In genomic region chr6:112946895-112947436, GRCm38 (mm10) we compare ENCODE assay signal across 7 mouse cellular contexts. TPM values are rescaled to one million over a fixed set of nuclear protein-coding genes. Genes with fewer than 3 reads are reported as not detected.
DNase-seq lines count a peak whose midpoint lies in the region; ATAC-seq and TF ChIP-seq lines count a peak whose summit lies in the region.

Srgap3 (minus strand) TSS chr6:112947266.

- peak; percentile 82 for DNase-seq in adrenal gland, adult 8-10 months
- peak; percentile 94 for DNase-seq in embryo, embryonic 10.5 days (ENCODE audit: low spot score)
- DNase-seq in gastrocnemius, postnatal 4 days (ENCODE audit: low spot score in 2 of 2): peak; percentile 63 to 81
- peak; percentile 81 to 87 for DNase-seq in left cerebral cortex, postnatal 36 days (ENCODE audit: low spot score in 2 of 2)
- DNase-seq in midbrain, embryonic 10.5 days (ENCODE audit: low spot score): peak; percentile 86
- peak; percentile 71 for DNase-seq in right cerebral cortex, postnatal 4 days

- ATAC-seq in intestine, postnatal 0 days: peak; percentile 84

- H3K27me3 ChIP-seq in intestine, postnatal 0 days (replicated peaks; ENCODE audit: control insufficient read depth, insufficient read depth, low read length): no peaks in the 10 kb centered on the region
- H3K27me3 ChIP-seq in midbrain, embryonic 10.5 days (ENCODE audit: low read depth, poor library complexity, severe bottlenecking): no peaks in the 10 kb centered on the region

- H3K9ac ChIP-seq in intestine, postnatal 0 days (ENCODE audit: low read depth, low read length): peak within 1 kb of the TSS; percentile 52; the same call in 1 of the 2 replicates

- TF ChIP-seq CTCF in intestine, postnatal 0 days (IDR thresholded peaks at IDR 0.05; ENCODE audit: low read depth): peak; percentile 35

- peak within 1 kb of the TSS; percentile 36; the same call in 1 of the 2 replicates for H3K27ac ChIP-seq in intestine, postnatal 0 days (ENCODE audit: low read depth, low read length)
- H3K27ac ChIP-seq in midbrain, embryonic 10.5 days (replicated peaks): peak within 1 kb of the TSS; percentile 95

- WGBS in intestine, postnatal 0 days: 1% methylated on average over 31 of the region's 31 CpGs
- WGBS in midbrain, embryonic 10.5 days: 1% methylated on average over 31 of the region's 31 CpGs

- H3K4me1 ChIP-seq in intestine, postnatal 0 days (replicated peaks; ENCODE audit: control insufficient read depth, insufficient read depth, low read length): no peaks in the 10 kb centered on the region; the same call in 1 of the 2 replicates
- peaks cover 69% of the 10 kb centered on the region for H3K4me1 ChIP-seq in midbrain, embryonic 10.5 days

- intact Hi-C loops in left cerebral cortex, postnatal 36 days (cut with DNase I): loop anchor here (5.0 to 10.0 kb wide), 5 partner anchors 45 to 230 kb away; no protein-coding TSS in a partner anchor

- H3K4me2 ChIP-seq in intestine, postnatal 0 days (replicated peaks; ENCODE audit: low read depth): peak within 1 kb of the TSS; percentile 75

- H3K36me3 ChIP-seq in intestine, postnatal 0 days (ENCODE audit: control insufficient read depth, insufficient read depth): no peaks in the 10 kb centered on the region
- peaks cover 23% of the 10 kb centered on the region for H3K36me3 ChIP-seq in midbrain, embryonic 10.5 days

- H3K4me3 ChIP-seq in intestine, postnatal 0 days (ENCODE audit: low read depth, low read length): peak within 1 kb of the TSS; percentile 53
- peak within 1 kb of the TSS; percentile 91 for H3K4me3 ChIP-seq in midbrain, embryonic 10.5 days

- H3K9me3 ChIP-seq in intestine, postnatal 0 days (ENCODE audit: control insufficient read depth): no peaks in the 10 kb centered on the region
- H3K9me3 ChIP-seq in midbrain, embryonic 10.5 days (replicated peaks): no peaks in the 10 kb centered on the region

RNA-seq across cellular contexts. Expression of gene Srgap3, which starts in this region (rescaled TPM):
- total RNA-seq in adrenal gland, adult 8-10 months (2022): 10 to 100 TPM; 15.5 to 30.7 (median 22.3) TPM
- total RNA-seq in gastrocnemius, postnatal 4 days (2021): 10 to 100 TPM; 15.6 to 20.3 TPM
- polyA plus RNA-seq in intestine, postnatal 0 days (2015; fragmentation: Nextera tagmentation; extraction: Ambion mirVana): 0.50 and 0.58 TPM in 2 replicates
- total RNA-seq in left cerebral cortex, postnatal 36 days (2021): 100 to 1,000 TPM; 191 to 230 TPM
- 30.9 and 44.7 TPM in 2 replicates for polyA plus RNA-seq in midbrain, embryonic 10.5 days (2016; fragmentation: Nextera tagmentation; extraction: Ambion mirVana)

Comparison
In these comparisons a context has a peak if more than half of its experiments do, and no peak if none do; other contexts are left out.
1. Peak in every context shown above with its lines: DNase-seq, ATAC-seq, H3K4me3 ChIP-seq and H3K27ac ChIP-seq.
2. RNA of gene Srgap3 (total RNA-seq): 191 to 230 TPM in left cerebral cortex, postnatal 36 days; 15.5 to 30.7 TPM in adrenal gland, adult 8-10 months and 15.6 to 20.3 TPM in gastrocnemius, postnatal 4 days; every median in the first group is over 4 times any median in the second.
3. RNA of gene Srgap3 (polyA plus RNA-seq): 30.9 to 44.7 TPM in midbrain, embryonic 10.5 days; 0.50 to 0.58 TPM in intestine, postnatal 0 days; every median in the first group is over 10 times any median in the second.
4. Peak in ATAC-seq, H3K4me3 ChIP-seq, H3K27ac ChIP-seq, H3K9ac ChIP-seq and H3K4me2 ChIP-seq in intestine, postnatal 0 days; RNA of the gene not detected or under 1 TPM.